Mouse (Mus musculus) erythroblast, adult 5-6 weeks (primary cell): ENCODE data around the gene Fam193b. TPM values are rescaled to one million over a fixed set of nuclear protein-coding genes. Genes with fewer than 3 reads are reported as not detected.

ENCODE experiments used
- ATAC-seq: replicated peaks from 2 replicates; pipeline ENCODE4 v1.8.0; 2016; ENCODE audit warnings: moderate number of reproducible peaks, mild to moderate bottlenecking, moderate TSS enrichment, inconsistent platforms; ENCODE audit not compliant: poor library complexity, low FRiP score, severe bottlenecking
- total RNA-seq, 2 experiments: library from RNA; stranded (forward) in 1 of 2; stranded (reverse) in 1 of 2; fragments of 150-400 nt in 1 of 2; fragments of 200-764, 138-1000 nt in 1 of 2; gene quantifications; 2 replicates each; pipeline versions ENCODE4 v1.2.3 to v1.2.4; 2015 to 2017; ENCODE audit warnings: low replicate concordance in 2 of 2

Gene Fam193b
- total RNA-seq, 2 experiments from 2014 or later, result 23.7 to 38.6 TPM

DNA sequence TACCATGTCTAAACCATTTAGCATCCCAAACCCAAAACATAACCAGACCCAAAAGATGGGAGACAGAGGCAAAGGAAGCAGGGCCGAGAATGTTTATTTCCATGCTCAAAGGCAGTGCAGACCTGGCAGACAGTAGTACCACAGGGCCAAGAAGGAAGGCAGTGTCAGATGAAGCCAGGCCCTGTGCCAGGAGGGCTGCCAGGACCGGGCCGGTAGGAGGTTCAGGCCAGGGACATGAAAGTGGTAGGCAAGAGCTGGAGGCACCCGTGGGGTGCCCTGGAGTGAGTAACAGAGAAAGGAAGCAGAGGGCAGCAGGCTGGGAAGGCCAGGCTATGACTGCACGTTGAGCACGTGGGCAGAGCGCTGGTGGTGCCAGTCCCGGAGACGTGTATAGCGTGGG lies 64.2 kb downstream of the Fam193b start:
- no peak for ATAC-seq

DNA sequence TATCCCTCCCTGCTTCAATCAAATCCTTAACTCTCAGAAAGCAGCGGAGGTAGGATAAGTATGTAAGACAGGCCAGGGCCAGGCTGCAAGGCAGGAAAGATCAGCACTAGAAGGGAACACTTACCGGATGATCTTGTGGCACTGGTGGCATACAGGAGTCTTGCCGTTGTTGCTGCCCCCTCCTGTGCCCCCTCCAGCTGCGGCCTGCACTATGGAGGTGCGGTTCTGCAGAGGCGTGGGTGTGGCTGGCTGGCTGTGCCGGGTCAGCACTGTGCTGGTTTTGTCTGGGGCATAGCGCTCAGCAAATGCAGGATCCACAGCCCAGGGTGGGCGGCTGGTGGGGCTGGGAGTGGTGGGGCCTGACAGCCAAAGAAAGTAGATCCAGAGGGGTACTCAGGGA lies 65.1 kb downstream of the Fam193b start:
- ATAC-seq, result no peak

GRCm38 (mm10) chr13:55504390-55504789 lies 66.5 kb downstream of the Fam193b start:
- no peak for ATAC-seq

DNA sequence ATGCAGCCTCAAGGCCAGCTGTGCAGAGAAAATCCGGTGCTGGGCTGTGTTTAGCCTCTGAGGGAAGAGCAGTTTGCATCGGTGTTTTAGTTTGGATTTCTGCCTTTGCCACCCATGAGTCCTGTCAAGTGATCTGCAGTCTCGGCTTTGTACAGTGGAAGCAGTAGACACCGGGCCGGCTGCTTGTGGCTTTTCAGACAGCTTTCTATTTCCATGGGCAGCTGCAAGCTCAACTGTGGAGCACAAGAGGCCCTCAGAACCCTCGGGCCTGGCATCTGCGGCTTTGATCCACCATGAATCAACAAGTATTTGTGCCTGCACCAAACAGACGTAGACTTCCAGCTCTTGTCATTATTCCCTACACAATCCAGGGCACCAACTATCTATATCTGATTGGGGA lies 68.5 kb downstream of the Fam193b start:
- ATAC-seq, result no peak

- ATAC-seq, result no peak
Measured at GRCm38 (mm10) chr13:55500575-55500974, 70.3 kb downstream of the Fam193b start.

- no peak for ATAC-seq
Measured at GRCm38 (mm10) chr13:55498906-55499305, 72.0 kb downstream of the Fam193b start.

DNA sequence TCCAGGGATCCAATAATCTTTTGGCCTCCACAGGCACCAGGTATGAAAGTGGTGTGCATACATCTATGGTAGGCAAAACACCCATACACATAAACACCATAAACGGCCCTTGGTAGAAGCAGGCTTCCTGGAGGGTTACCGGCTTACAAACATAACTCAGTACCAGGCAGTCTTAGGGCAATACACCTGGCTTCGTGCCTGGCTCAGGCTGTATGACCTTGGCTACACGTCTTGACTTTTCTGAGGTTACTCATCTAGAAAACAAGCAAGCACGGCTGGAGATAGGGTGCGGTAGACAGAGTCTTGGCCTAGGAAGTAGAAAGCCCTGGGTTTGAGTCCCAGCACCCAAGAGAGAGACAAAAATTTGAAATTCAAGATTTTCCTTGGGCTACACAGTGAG lies 74.3 kb downstream of the Fam193b start:
- ATAC-seq, result no peak

DNA sequence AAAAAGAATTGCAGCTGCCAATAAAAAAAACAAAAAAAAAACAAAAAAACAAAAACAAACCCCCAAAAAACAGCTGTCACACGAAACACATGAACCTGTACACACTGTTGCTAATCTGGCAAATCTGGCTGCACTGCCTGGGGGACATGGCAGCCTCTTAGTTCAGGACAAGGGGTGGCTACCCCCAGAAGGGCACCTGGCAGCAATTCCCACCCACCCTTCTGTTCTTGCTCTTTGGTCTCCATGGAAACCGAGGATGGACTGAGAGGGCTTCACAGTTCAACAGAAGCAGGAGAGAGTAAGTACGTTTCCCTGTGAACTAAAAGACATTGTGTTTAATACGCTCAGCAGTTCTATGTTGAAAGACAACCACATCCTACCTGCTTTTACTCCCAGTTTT lies 75.2 kb downstream of the Fam193b start:
- ATAC-seq, result no peak

DNA sequence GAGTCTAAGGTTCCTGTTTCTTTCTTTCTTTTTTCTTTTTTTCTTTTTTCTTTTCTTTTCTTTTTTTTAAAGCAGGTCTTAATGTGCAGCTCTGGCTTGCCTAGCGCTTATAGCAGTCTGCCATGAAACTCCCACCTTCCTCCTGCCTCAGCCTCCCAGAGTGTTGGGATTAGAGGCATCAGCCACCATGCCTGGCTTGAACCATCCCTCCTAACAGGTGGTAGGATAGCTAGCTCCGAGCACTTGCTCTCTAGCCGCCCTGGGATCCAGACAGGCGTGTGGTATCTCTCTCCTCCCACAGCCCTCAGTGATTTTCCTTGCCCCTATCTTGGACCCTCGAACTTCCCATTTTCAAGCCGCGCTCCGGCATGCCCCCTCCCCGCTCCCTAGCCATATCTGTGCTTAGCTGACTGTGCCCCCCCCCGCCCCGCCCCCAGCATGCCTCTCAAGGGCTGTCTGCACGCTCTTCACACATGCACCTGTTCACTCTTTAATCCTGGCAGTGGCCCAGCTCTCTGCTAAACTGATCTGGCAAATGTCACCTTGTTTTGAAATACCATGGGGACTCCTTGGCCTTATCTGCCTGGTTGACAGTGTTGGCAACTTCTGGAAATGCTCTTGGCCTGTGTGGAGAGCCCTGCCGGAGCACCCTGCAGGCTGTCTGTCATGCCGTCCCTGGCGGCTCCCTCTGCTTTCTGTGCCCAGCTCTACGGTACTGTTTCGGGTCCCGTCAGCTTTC lies 75.9 kb downstream of the Fam193b start:
- no peak for ATAC-seq

DNA sequence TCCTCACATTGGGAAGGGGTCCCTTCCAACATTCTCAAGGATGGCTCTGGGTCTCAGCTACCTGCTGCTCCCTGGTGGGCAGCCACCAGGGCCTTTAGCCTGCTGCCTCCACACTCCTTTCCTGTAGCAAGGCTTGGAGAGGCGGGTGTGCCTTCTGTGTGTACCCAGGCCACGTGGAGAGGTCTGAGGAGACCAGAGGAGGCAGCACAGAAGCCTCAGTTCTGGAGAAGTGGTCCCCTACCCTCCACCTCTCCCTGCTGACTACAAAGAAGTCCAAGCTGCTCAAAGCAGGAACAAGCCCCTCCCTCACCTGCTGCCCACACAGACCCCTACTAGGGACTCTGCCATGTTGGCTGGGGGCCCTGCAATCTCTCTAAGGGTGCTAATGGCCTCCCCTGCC lies 76.7 kb downstream of the Fam193b start:
- ATAC-seq, result no peak

Other genes with a start within 250 kb of the Fam193b start
- gene Rab24, start 249.2 kb downstream of the Fam193b start, total RNA-seq (2015; ENCODE audit: low replicate concordance), result 44.1 and 62.1 TPM in 2 replicates
- 12.9 and 19.2 TPM in 2 replicates for gene Rab24, start 249.2 kb downstream of the Fam193b start, total RNA-seq (2017; ENCODE audit: low replicate concordance)
- 14.2 and 15.0 TPM in 2 replicates for gene Mxd3, start 241.3 kb downstream of the Fam193b start, total RNA-seq (2015; ENCODE audit: low replicate concordance)
- gene Mxd3, start 241.3 kb downstream of the Fam193b start, total RNA-seq (2017; ENCODE audit: low replicate concordance), result 20.1 and 28.7 TPM in 2 replicates
- gene Lman2, start 208.3 kb downstream of the Fam193b start, total RNA-seq (2015; ENCODE audit: low replicate concordance), result 19.6 and 20.2 TPM in 2 replicates
- gene Lman2, start 208.3 kb downstream of the Fam193b start, total RNA-seq (2017; ENCODE audit: low replicate concordance), result 31.8 and 33.4 TPM in 2 replicates
- 9.0 and 14.2 TPM in 2 replicates for gene Rgs14, start 201.4 kb downstream of the Fam193b start, total RNA-seq (2015; ENCODE audit: low replicate concordance)
- 7.8 and 7.9 TPM in 2 replicates for gene Rgs14, start 201.4 kb downstream of the Fam193b start, total RNA-seq (2017; ENCODE audit: low replicate concordance)
- gene Slc34a1, start 172.9 kb downstream of the Fam193b start, total RNA-seq (2015; ENCODE audit: low replicate concordance), result not detected in 2 replicates
- gene Slc34a1, start 172.9 kb downstream of the Fam193b start, total RNA-seq (2017; ENCODE audit: low replicate concordance), result not detected in 2 replicates
- gene Pfn3, start 155.9 kb downstream of the Fam193b start, total RNA-seq (2015; ENCODE audit: low replicate concordance), result not detected in 2 replicates
- gene Pfn3, start 155.9 kb downstream of the Fam193b start, total RNA-seq (2017; ENCODE audit: low replicate concordance), result not detected in 2 replicates
- gene F12, start 144.3 kb downstream of the Fam193b start, total RNA-seq (2015; ENCODE audit: low replicate concordance), result not detected in 2 replicates
- gene F12, start 144.3 kb downstream of the Fam193b start, total RNA-seq (2017; ENCODE audit: low replicate concordance), result not detected in 2 replicates
- gene Grk6, start 126.0 kb downstream of the Fam193b start, total RNA-seq (2015; ENCODE audit: low replicate concordance), result 24.2 and 25.2 TPM in 2 replicates
- gene Grk6, start 126.0 kb downstream of the Fam193b start, total RNA-seq (2017; ENCODE audit: low replicate concordance), result 33.4 and 38.2 TPM in 2 replicates
- gene Prr7, start 106.9 kb downstream of the Fam193b start, total RNA-seq (2015; ENCODE audit: low replicate concordance), result not detected in 2 replicates
- not detected in 2 replicates for gene Prr7, start 106.9 kb downstream of the Fam193b start, total RNA-seq (2017; ENCODE audit: low replicate concordance)
- 0.42 TPM in 1 of 2 replicates, not detected in the other for gene Dbn1, start 83.0 kb downstream of the Fam193b start, total RNA-seq (2015; ENCODE audit: low replicate concordance)
- gene Dbn1, start 83.0 kb downstream of the Fam193b start, total RNA-seq (2017; ENCODE audit: low replicate concordance), result not detected in 2 replicates
- 1.7 and 1.9 TPM in 2 replicates for gene Pdlim7, start 57.4 kb downstream of the Fam193b start, total RNA-seq (2015; ENCODE audit: low replicate concordance)
- 2.4 and 2.9 TPM in 2 replicates for gene Pdlim7, start 57.4 kb downstream of the Fam193b start, total RNA-seq (2017; ENCODE audit: low replicate concordance)
- 11.9 and 19.2 TPM in 2 replicates for gene Dok3, start 41.8 kb downstream of the Fam193b start, total RNA-seq (2015; ENCODE audit: low replicate concordance)
- gene Dok3, start 41.8 kb downstream of the Fam193b start, total RNA-seq (2017; ENCODE audit: low replicate concordance), result 12.5 and 12.9 TPM in 2 replicates
- 1.3 and 3.6 TPM in 2 replicates for gene Ddx41, start 34.5 kb downstream of the Fam193b start, total RNA-seq (2015; ENCODE audit: low replicate concordance)
- gene Ddx41, start 34.5 kb downstream of the Fam193b start, total RNA-seq (2017; ENCODE audit: low replicate concordance), result 14.1 and 17.6 TPM in 2 replicates
- 16.3 and 23.4 TPM in 2 replicates for gene Tmed9, start 2.6 kb upstream of the Fam193b start, total RNA-seq (2015; ENCODE audit: low replicate concordance)
- 25.1 and 34.2 TPM in 2 replicates for gene Tmed9, start 2.6 kb upstream of the Fam193b start, total RNA-seq (2017; ENCODE audit: low replicate concordance)
- 0.77 and 0.84 TPM in 2 replicates for gene B4galt7, start 28.8 kb upstream of the Fam193b start, total RNA-seq (2015; ENCODE audit: low replicate concordance)
- 0.42 and 4.3 TPM in 2 replicates for gene B4galt7, start 28.8 kb upstream of the Fam193b start, total RNA-seq (2017; ENCODE audit: low replicate concordance)
- 12.9 and 14.6 TPM in 2 replicates for gene Caml, start 51.9 kb upstream of the Fam193b start, total RNA-seq (2015; ENCODE audit: low replicate concordance)
- 6.4 and 26.3 TPM in 2 replicates for gene Caml, start 51.9 kb upstream of the Fam193b start, total RNA-seq (2017; ENCODE audit: low replicate concordance)
- 32.6 and 35.4 TPM in 2 replicates for gene Ddx46, start 63.9 kb upstream of the Fam193b start, total RNA-seq (2015; ENCODE audit: low replicate concordance)
- gene Ddx46, start 63.9 kb upstream of the Fam193b start, total RNA-seq (2017; ENCODE audit: low replicate concordance), result 36.6 and 42.2 TPM in 2 replicates
- 15.2 and 23.6 TPM in 2 replicates for gene B230219D22Rik, start 122.0 kb upstream of the Fam193b start, total RNA-seq (2015; ENCODE audit: low replicate concordance)
- 15.1 and 19.1 TPM in 2 replicates for gene B230219D22Rik, start 122.0 kb upstream of the Fam193b start, total RNA-seq (2017; ENCODE audit: low replicate concordance)
- gene Txndc15, start 143.5 kb upstream of the Fam193b start, total RNA-seq (2015; ENCODE audit: low replicate concordance), result 10.4 and 11.5 TPM in 2 replicates
- gene Txndc15, start 143.5 kb upstream of the Fam193b start, total RNA-seq (2017; ENCODE audit: low replicate concordance), result 4.2 and 7.0 TPM in 2 replicates
- 12.5 TPM in 1 of 2 replicates, not detected in the other for gene Pcbd2, start 156.2 kb upstream of the Fam193b start, total RNA-seq (2015; ENCODE audit: low replicate concordance)
- 11.2 and 24.4 TPM in 2 replicates for gene Pcbd2, start 156.2 kb upstream of the Fam193b start, total RNA-seq (2017; ENCODE audit: low replicate concordance)
- gene Catsper3, start 213.4 kb upstream of the Fam193b start, total RNA-seq (2015; ENCODE audit: low replicate concordance), result not detected in 2 replicates
- gene Catsper3, start 213.4 kb upstream of the Fam193b start, total RNA-seq (2017; ENCODE audit: low replicate concordance), result not detected in 2 replicates